Mouse (Mus musculus) midbrain, embryonic 10.5 days (tissue): ENCODE data around the gene Gm20821. TPM values are rescaled to one million over a fixed set of nuclear protein-coding genes. Genes with fewer than 3 reads are reported as not detected.
"Not testable (repeated sequence)": the region's sequence is repeated elsewhere in the genome, so short reads cannot be mapped to it uniquely, and the experiment has no call there.

ENCODE experiments used
- DNase-seq: peaks from one replicate; pipeline ENCODE4 v3.0.0-alpha.2; 2017; ENCODE audit warnings: low spot score
- H3K27ac ChIP-seq: fragments of 300-500 bp; sonication (generic); replicated peaks from 2 replicates; pipeline ENCODE4 v1.5.1; 2016; ENCODE audit warnings: mild to moderate bottlenecking
- H3K27me3 ChIP-seq: fragments of 300-500 bp; sonication (generic); 2 replicates; pipeline ENCODE4 v1.6.1; 2016; ENCODE audit warnings: low read depth, mild to moderate bottlenecking; ENCODE audit not compliant: poor library complexity, severe bottlenecking
- H3K36me3 ChIP-seq: fragments of 300-500 bp; sonication (generic); 2 replicates; pipeline ENCODE4 v1.6.1; 2016; ENCODE audit warnings: mild to moderate bottlenecking, moderate library complexity
- H3K4me1 ChIP-seq: fragments of 300-500 bp; sonication (generic); 2 replicates; pipeline ENCODE4 v1.6.1; 2016
- H3K4me3 ChIP-seq: fragments of 300-500 bp; sonication (generic); 2 replicates; pipeline ENCODE4 v1.5.1; 2016; ENCODE audit warnings: mild to moderate bottlenecking, moderate library complexity
- H3K9me3 ChIP-seq: fragments of 300-500 bp; sonication (generic); replicated peaks from 2 replicates; pipeline ENCODE4 v1.6.1; 2016; ENCODE audit warnings: mild to moderate bottlenecking
- WGBS: fragments of 180-500 bp; shearing (Covaris S2); methylation state at CpG from one replicate; pipeline ENCODE4 v1.1.7; 2016; 5-methylcytosine and 5-hydroxymethylcytosine counted together
- polyA plus RNA-seq: library from polyadenylated mRNA; unstranded; fragments of >200 nt; fragmentation: Nextera tagmentation; extraction: Ambion mirVana; gene quantifications from 2 replicates; pipeline ENCODE4 v1.2.1, GENCODE M21; 2016

Gm20821 gene
- not detected in 2 replicates for polyA plus RNA-seq

DNA sequence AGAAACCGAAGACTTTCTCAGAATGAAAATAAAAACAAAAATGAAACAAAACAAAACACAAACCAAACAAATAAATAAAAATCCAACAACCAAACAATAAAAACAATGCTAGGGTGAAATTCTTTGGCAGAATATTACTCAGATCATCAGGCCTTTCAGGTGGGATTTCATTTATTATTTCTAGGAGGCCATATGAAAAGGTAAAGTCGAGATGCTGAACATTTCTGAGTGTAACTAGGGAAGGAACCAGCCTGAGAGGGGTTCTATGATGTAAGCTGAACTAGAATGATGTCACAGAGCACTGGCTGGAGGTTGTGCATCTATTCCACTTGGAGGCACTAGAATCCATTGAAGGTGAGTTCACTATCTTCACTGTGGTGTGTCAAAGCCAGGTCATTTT is at the start of gene Gm20821:
Gm20821 (plus strand) TSS at position 301 of the 400 bp plus-strand sequence.
- DNase-seq, H3K27me3 ChIP-seq, H3K36me3 ChIP-seq, H3K4me3 ChIP-seq, H3K27ac ChIP-seq, H3K9me3 ChIP-seq, H3K4me1 ChIP-seq: not testable (repeated sequence)
- 65% methylated on average over 2 of the region's 2 CpGs for WGBS
